Mouse (Mus musculus) heart, embryonic 16.5 days (tissue): ENCODE results near the gene Timm8a2. TPM values are rescaled to one million over a fixed set of nuclear protein-coding genes. Genes with fewer than 3 reads are reported as not detected.

Experiments used
- ATAC-seq: fragments of 200-750 bp; cut with Nextera tagmentation; replicated peaks from 2 replicates; pipeline ENCODE4 v1.8.0; 2017; ENCODE audit warnings: moderate number of reproducible peaks; ENCODE audit not compliant: insufficient read depth, low FRiP score; ENCODE audit errors: extremely low read depth
- H3K27ac ChIP-seq: fragments of 300-500 bp; sonication (generic); 2 replicates; pipeline ENCODE4 v1.5.1; 2014; ENCODE audit warnings: mild to moderate bottlenecking, low read length, control low read depth, moderate library complexity
- H3K27me3 ChIP-seq: fragments of 300-500 bp; sonication (generic); 2 replicates; pipeline ENCODE4 v1.6.1; 2014; ENCODE audit warnings: low read length, mixed read lengths; ENCODE audit not compliant: control insufficient read depth, insufficient read depth
- H3K36me3 ChIP-seq: fragments of 300-500 bp; sonication (generic); 2 replicates; pipeline ENCODE4 v1.6.1; 2014; ENCODE audit not compliant: control insufficient read depth, insufficient read depth
- H3K4me1 ChIP-seq: fragments of 300-500 bp; sonication (generic); 2 replicates; pipeline ENCODE4 v1.6.1; 2014; ENCODE audit warnings: low read length, mixed read lengths; ENCODE audit not compliant: control insufficient read depth, insufficient read depth
- H3K4me2 ChIP-seq: fragments of 300-500 bp; sonication (generic); 2 replicates; pipeline ENCODE4 v1.6.1; 2014; ENCODE audit warnings: low read depth, mild to moderate bottlenecking, control low read depth, low read length
- H3K4me3 ChIP-seq: fragments of 300-500 bp; sonication (generic); 2 replicates; pipeline ENCODE4 v1.5.1; 2014; ENCODE audit warnings: mild to moderate bottlenecking, control low read depth, low read length
- H3K9ac ChIP-seq: fragments of 300-500 bp; sonication (generic); 2 replicates; pipeline ENCODE4 v1.6.1; 2014; ENCODE audit warnings: low read length, control low read depth
- H3K9me3 ChIP-seq: fragments of 300-500 bp; sonication (generic); replicated peaks from 2 replicates; pipeline ENCODE4 v1.6.1; 2016; ENCODE audit warnings: low read length; ENCODE audit not compliant: control insufficient read depth
- WGBS: fragments of 180-500 bp; shearing (Covaris S2); extraction: QIAGEN DNeasy Blood & Tissue Kit; methylation state at CpG from one replicate; pipeline ENCODE4 v1.1.7; 2014; 5-methylcytosine and 5-hydroxymethylcytosine counted together
- polyA plus RNA-seq: library from polyadenylated mRNA; unstranded; fragments of >200 nt; fragmentation: Nextera tagmentation; extraction: Ambion mirVana; gene quantifications from 2 replicates; pipeline ENCODE4 v1.2.1, GENCODE M21; 2015

Gene Timm8a2
- polyA plus RNA-seq, 1 experiment from 2014 or later = not detected

DNA sequence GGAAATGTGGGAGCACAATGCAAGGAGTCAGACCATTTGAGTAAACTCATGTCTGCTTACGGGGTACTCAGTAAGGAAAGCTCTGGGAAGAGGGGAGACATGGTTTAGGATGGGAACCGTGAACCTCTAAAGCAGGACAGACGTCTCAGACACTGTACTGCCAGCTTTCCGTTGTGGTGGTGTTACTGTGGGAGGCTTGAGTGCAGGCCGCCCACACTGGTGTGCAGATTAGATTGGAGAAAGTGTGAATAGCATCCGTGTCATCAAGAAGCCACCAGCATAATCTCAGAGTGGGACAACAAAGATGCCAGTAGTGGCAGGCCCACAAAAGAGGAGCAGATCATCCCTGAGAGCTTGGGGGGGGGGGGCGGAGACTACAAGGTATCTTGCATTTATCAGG is 32.2 kb upstream of the Timm8a2 start:
- Histone ChIP-seq H3K4me2 (no peak overlapping the region), H3K27ac (no peak overlapping the region), H3K36me3 (no peaks in the 10 kb centered on the region), H3K9me3 (no peaks in the 10 kb centered on the region), H3K27me3 (no peaks in the 10 kb centered on the region), H3K4me3 (no peak overlapping the region), H3K9ac (no peak overlapping the region), H3K4me1 (no peaks in the 10 kb centered on the region)
- ATAC-seq = no peak
- WGBS = 68% methylated on average over 7 of the region's 7 CpGs

- no peaks in the 10 kb centered on the region for H3K27me3 ChIP-seq
- no peak overlapping the region for H3K4me3 ChIP-seq
- H3K9ac ChIP-seq = no peak overlapping the region
- H3K4me2 ChIP-seq = no peak overlapping the region
- H3K9me3 ChIP-seq = no peaks in the 10 kb centered on the region
- H3K4me1 ChIP-seq = no peaks in the 10 kb centered on the region
- H3K27ac ChIP-seq = no peak overlapping the region
- H3K36me3 ChIP-seq = peaks cover under 1% of the 10 kb centered on the region; the same call in 1 of the 2 replicates
- no peak for ATAC-seq
Measured at GRCm38 (mm10) chr14:122003812-122004211, 30.7 kb upstream of the Timm8a2 start.

DNA sequence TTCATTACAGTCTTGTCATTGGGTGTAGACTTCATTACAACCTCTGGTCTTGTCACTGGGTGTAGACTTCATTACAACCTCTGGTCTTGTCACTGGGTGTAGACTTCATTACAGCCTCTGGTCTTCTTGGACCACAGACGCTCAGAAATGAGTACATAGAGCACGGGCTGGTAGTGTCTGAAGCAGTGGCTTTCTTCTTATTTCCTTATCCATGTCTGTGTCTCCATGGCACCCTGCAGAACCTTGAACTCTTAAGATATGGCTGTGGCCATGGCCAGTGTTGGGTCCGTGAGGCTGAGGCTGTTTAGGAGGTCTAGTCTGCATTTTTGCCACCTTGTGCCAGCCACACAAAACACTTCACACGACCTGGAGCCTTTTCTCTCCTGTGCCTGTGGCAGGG is 26.2 kb upstream of the Timm8a2 start:
- ATAC-seq = no peak
- H3K4me1 ChIP-seq = peaks cover 4% of the 10 kb centered on the region; the same call in 1 of the 2 replicates
- no peak overlapping the region for H3K27ac ChIP-seq
- H3K4me2 ChIP-seq = no peak overlapping the region
- no peaks in the 10 kb centered on the region for H3K27me3 ChIP-seq
- peaks cover 3% of the 10 kb centered on the region; the same call in 1 of the 2 replicates for H3K36me3 ChIP-seq
- no peak overlapping the region for H3K9ac ChIP-seq
- H3K9me3 ChIP-seq = no peaks in the 10 kb centered on the region
- WGBS = 87% methylated on average over 4 of the region's 4 CpGs
- H3K4me3 ChIP-seq = no peak overlapping the region

DNA sequence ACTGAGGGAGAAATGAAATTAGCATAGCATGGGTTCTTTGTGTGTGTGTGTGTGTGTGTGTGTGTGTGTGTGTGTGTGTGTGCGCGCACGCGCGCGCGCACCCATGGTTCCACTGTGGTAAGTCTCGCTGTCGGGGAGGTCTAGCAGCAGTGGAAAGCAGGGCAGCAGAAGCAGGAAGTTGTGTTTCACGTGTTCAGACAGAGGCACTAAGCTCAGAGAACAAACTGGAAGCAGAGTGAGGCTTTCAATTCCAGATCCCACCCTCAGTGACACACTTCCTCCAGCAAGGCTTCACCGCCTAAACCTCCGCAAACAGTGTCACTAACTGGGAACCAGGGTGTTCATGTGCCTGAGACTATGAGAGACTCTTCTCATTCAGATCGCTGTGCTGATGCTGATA is 25.0 kb upstream of the Timm8a2 start:
- no peak overlapping the region for H3K4me2 ChIP-seq
- no peaks in the 10 kb centered on the region for H3K9me3 ChIP-seq
- H3K4me3 ChIP-seq = no peak overlapping the region
- ATAC-seq = peak; percentile 54; the same call in 1 of the 2 replicates
- peaks cover 4% of the 10 kb centered on the region; the same call in 1 of the 2 replicates for H3K4me1 ChIP-seq
- no peaks in the 10 kb centered on the region for H3K27me3 ChIP-seq
- no peak overlapping the region for H3K9ac ChIP-seq
- no peak overlapping the region for H3K27ac ChIP-seq
- 69% methylated on average over 13 of the region's 13 CpGs for WGBS
- H3K36me3 ChIP-seq = peaks cover 3% of the 10 kb centered on the region; the same call in 1 of the 2 replicates

DNA sequence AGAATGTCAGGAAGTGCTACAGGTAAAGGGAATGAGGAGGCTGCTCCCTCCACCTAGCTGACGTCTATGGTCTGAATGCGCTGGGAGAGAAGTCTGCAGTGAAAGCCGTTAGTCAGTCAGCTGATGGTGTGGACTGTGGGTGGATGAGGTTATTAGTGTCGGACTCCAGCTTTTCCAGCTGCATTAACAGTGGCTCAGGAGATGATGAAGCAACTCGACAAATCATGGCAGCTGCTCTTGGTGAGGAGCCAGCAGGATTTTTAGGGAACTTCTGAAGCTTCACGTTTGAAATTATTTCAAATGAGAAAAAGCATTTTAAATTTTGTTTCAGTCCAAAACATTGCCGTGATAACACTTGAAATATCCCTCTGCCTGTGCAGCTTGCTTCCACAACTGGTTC is 24.2 kb upstream of the Timm8a2 start:
- ATAC-seq = no peak
- WGBS = 72% methylated on average over 7 of the region's 7 CpGs
- no peak overlapping the region for H3K9ac ChIP-seq
- H3K9me3 ChIP-seq = no peaks in the 10 kb centered on the region
- H3K4me3 ChIP-seq = no peak overlapping the region
- peaks cover 10% of the 10 kb centered on the region; the same call in 1 of the 2 replicates for H3K4me1 ChIP-seq
- no peak overlapping the region for H3K27ac ChIP-seq
- H3K4me2 ChIP-seq = no peak overlapping the region
- H3K27me3 ChIP-seq = no peaks in the 10 kb centered on the region
- H3K36me3 ChIP-seq = peaks cover 3% of the 10 kb centered on the region; the same call in 1 of the 2 replicates

- Histone ChIP-seq H3K9ac (no peak overlapping the region), H3K9me3 (no peaks in the 10 kb centered on the region), H3K27me3 (no peaks in the 10 kb centered on the region), H3K4me2 (no peak overlapping the region), H3K36me3 (peaks cover 3% of the 10 kb centered on the region; the same call in 1 of the 2 replicates), H3K27ac (no peak overlapping the region), H3K4me3 (no peak overlapping the region), H3K4me1 (peaks cover 21% of the 10 kb centered on the region)
- 88% methylated on average over 8 of the region's 8 CpGs for WGBS
- no peak for ATAC-seq
Measured at GRCm38 (mm10) chr14:122011768-122012167, 22.7 kb upstream of the Timm8a2 start.

DNA sequence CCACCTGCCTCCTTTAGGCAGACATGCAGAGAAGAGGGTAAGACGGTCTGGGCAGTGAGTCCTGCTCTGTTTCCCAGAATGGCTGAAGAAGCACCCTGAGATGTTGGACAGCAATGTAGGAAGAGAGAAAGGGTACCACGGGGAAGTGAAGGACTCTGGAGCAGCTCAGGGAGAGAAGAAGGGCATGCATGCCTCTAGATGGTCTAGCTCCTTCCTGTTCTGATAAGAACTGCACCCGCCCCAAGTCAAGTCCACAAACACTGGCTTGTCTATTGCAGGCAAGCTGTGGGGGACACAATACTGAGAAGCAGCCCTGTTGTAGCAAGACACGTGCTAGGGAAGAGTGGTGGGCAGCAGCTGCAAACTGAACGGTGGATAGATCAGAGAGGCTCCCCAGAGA is 22.3 kb upstream of the Timm8a2 start:
- ATAC-seq = no peak
- peaks cover 25% of the 10 kb centered on the region for H3K4me1 ChIP-seq
- WGBS = 51% methylated on average over 5 of the region's 5 CpGs

DNA sequence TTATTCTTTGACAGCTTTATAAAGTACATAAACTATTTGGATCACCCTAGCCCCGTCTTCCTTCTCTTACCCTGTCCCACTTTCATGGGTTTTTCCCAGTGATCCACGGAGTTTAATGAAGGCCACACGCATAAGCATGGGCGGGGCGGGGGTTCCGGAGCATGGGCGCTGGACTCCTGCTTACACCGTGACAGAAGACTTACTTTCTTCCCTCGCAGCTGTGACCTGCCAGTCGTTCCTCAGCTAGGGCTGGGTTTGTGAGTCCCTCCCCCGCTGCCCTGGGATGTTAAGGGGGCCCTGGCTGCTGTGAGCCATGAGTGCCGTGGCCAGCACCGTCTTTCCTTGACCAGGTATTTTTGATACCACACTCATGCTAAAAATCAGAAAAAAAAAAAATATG is 21.7 kb upstream of the Timm8a2 start:
- Histone ChIP-seq H3K27me3 (no peaks in the 10 kb centered on the region), H3K4me3 (no peak overlapping the region), H3K9me3 (no peaks in the 10 kb centered on the region), H3K4me2 (no peak overlapping the region), H3K27ac (peak overlapping the region; percentile 43; the same call in 1 of the 2 replicates), H3K4me1 (peaks cover 28% of the 10 kb centered on the region), H3K9ac (no peak overlapping the region), H3K36me3 (peaks cover 3% of the 10 kb centered on the region; the same call in 1 of the 2 replicates)
- no peak for ATAC-seq
- 68% methylated on average over 13 of the region's 13 CpGs for WGBS

More for the DNA sequence above, 22.3 kb upstream of the Timm8a2 start:
- Histone ChIP-seq H3K9ac (no peak overlapping the region), H3K27me3 (no peaks in the 10 kb centered on the region), H3K27ac (0 out of 2 replicates have a peak overlapping the region, but pooled peaks have one; percentile 25), H3K4me3 (no peak overlapping the region), H3K9me3 (no peaks in the 10 kb centered on the region), H3K36me3 (peaks cover 3% of the 10 kb centered on the region; the same call in 1 of the 2 replicates), H3K4me2 (no peak overlapping the region)

GRCm38 (mm10) chr14:122013417-122013951 is 21.0 kb upstream of the Timm8a2 start:
- no peak overlapping the region for H3K4me2 ChIP-seq
- H3K36me3 ChIP-seq = peaks cover 3% of the 10 kb centered on the region; the same call in 1 of the 2 replicates
- 69% methylated on average over 14 of the region's 14 CpGs for WGBS
- H3K4me1 ChIP-seq = peaks cover 28% of the 10 kb centered on the region
- H3K27me3 ChIP-seq = no peaks in the 10 kb centered on the region
- H3K9ac ChIP-seq = no peak overlapping the region
- H3K27ac ChIP-seq = peak overlapping the region; percentile 43
- no peaks in the 10 kb centered on the region for H3K9me3 ChIP-seq
- ATAC-seq = no peak
- no peak overlapping the region for H3K4me3 ChIP-seq
